Mouse (Mus musculus) heart, embryonic 14.5 days (tissue): ENCODE results near the gene Ctf1. TPM values are rescaled to one million over a fixed set of nuclear protein-coding genes. Genes with fewer than 3 reads are reported as not detected.

Experiments used
- ATAC-seq: fragments of 200-750 bp; cut with Nextera tagmentation; 2 replicates; pipeline ENCODE4 v1.8.0; 2017; ENCODE audit warnings: low read depth, moderate TSS enrichment; ENCODE audit not compliant: insufficient number of reproducible peaks, insufficient read depth, low FRiP score
- H3K27ac ChIP-seq, 2 experiments: fragments of 200-500 bp in 1 of 2; fragments of 300-500 bp in 1 of 2; sonication (generic) in 1 of 2; replicated peaks in 1 of 2; 2 replicates each; pipeline ENCODE4 v1.5.1; 2012 to 2014; ENCODE audit warnings: low read depth in 2 of 2, low read length in 2 of 2, control low read depth in 1 of 2, mild to moderate bottlenecking in 1 of 2, mixed read lengths in 1 of 2; ENCODE audit not compliant: control insufficient read depth in 1 of 2, insufficient read depth in 1 of 2
- H3K27me3 ChIP-seq: fragments of 300-500 bp; sonication (generic); 2 replicates; pipeline ENCODE4 v1.6.1; 2014; ENCODE audit warnings: mild to moderate bottlenecking, low read length, control low read depth; ENCODE audit not compliant: control insufficient read depth, insufficient read depth
- H3K36me3 ChIP-seq: fragments of 300-500 bp; sonication (generic); 2 replicates; pipeline ENCODE4 v1.6.1; 2014; ENCODE audit warnings: mild to moderate bottlenecking, control low read depth, low read length, mixed read lengths; ENCODE audit not compliant: control insufficient read depth, insufficient read depth
- H3K4me1 ChIP-seq, 2 experiments: fragments of 200-500 bp in 1 of 2; fragments of 300-500 bp in 1 of 2; sonication (generic) in 1 of 2; 2 replicates each; pipeline ENCODE4 v1.6.1; 2012 to 2014; ENCODE audit warnings: low read length in 2 of 2, control low read depth in 1 of 2, mixed read lengths in 1 of 2; ENCODE audit not compliant: control insufficient read depth in 2 of 2, insufficient read depth in 2 of 2
- H3K4me2 ChIP-seq: fragments of 300-500 bp; sonication (generic); 2 replicates; pipeline ENCODE4 v1.6.1; 2014; ENCODE audit warnings: mild to moderate bottlenecking, low read length
- H3K4me3 ChIP-seq, 2 experiments: fragments of 200-500 bp in 1 of 2; fragments of 300-500 bp in 1 of 2; sonication (generic) in 1 of 2; 2 replicates each; pipeline ENCODE4 v1.5.1; 2012 to 2014; ENCODE audit warnings: low read length in 2 of 2, mild to moderate bottlenecking in 2 of 2, control low read depth in 1 of 2, low read depth in 1 of 2, moderate library complexity in 1 of 2; ENCODE audit not compliant: control insufficient read depth in 1 of 2, insufficient read depth in 1 of 2
- H3K9ac ChIP-seq: fragments of 300-500 bp; sonication (generic); 2 replicates; pipeline ENCODE4 v1.6.1; 2014; ENCODE audit warnings: mild to moderate bottlenecking, low read length
- H3K9me3 ChIP-seq: fragments of 300-500 bp; sonication (generic); 2 replicates; pipeline ENCODE4 v1.6.1; 2016; ENCODE audit warnings: low read length, control low read depth; ENCODE audit not compliant: control insufficient read depth
- WGBS: fragments of 180-500 bp; shearing (Covaris S2); extraction: QIAGEN DNeasy Blood & Tissue Kit; methylation state at CpG from one replicate; pipeline ENCODE4 v1.1.7; 2014; 5-methylcytosine and 5-hydroxymethylcytosine counted together
- polyA plus RNA-seq: library from polyadenylated mRNA; unstranded; fragments of >200 nt; fragmentation: Nextera tagmentation; extraction: Ambion mirVana; gene quantifications from 2 replicates; pipeline ENCODE4 v1.2.1, GENCODE M21; 2014

The Ctf1 gene
- polyA plus RNA-seq, 1 experiment from 2014 or later = 5.6 TPM

- no peak overlapping the region for H3K27ac ChIP-seq
- ATAC-seq = peak; percentile 51
- H3K27me3 ChIP-seq = no peaks in the 10 kb centered on the region
- H3K9ac ChIP-seq = no peak overlapping the region
- H3K4me2 ChIP-seq = no peak overlapping the region
- H3K4me1 ChIP-seq = no peaks in the 10 kb centered on the region
- no peaks in the 10 kb centered on the region for H3K9me3 ChIP-seq
- no peak overlapping the region for H3K4me3 ChIP-seq
- no peaks in the 10 kb centered on the region for H3K36me3 ChIP-seq
- 2% methylated on average over 5 of the region's 5 CpGs for WGBS
Observed at GRCm38 (mm10) chr7:127674977-127675376, 37.6 kb upstream of the Ctf1 start.

DNA sequence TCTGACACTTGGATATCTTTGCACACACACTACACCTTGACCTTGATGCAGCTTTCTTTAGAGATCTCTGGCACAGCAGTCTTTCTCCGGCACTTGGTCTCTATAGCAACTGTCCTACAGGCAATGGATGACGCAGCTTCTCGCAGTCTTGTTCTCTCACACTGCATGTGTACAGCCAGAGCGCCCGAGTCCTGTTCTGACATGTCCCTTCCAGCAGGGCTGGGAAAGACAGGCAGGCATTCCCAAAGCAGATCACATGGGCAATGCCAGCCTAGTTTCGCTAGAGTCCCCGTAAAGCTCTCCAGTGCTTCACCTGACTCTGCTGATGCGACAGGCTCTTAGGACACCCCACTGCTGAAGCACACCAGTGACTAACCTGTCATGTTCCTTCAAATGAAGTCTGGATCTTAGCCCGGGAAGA, 37.1 kb upstream of the Ctf1 start:
- Histone ChIP-seq H3K4me3 (no peak overlapping the region), H3K4me1 (no peaks in the 10 kb centered on the region), H3K36me3 (no peaks in the 10 kb centered on the region), H3K27me3 (no peaks in the 10 kb centered on the region), H3K9ac (no peak overlapping the region), H3K27ac (no peak overlapping the region), H3K4me2 (no peak overlapping the region), H3K9me3 (no peaks in the 10 kb centered on the region)
- no peak for ATAC-seq
- 59% methylated on average over 9 of the region's 9 CpGs for WGBS

DNA sequence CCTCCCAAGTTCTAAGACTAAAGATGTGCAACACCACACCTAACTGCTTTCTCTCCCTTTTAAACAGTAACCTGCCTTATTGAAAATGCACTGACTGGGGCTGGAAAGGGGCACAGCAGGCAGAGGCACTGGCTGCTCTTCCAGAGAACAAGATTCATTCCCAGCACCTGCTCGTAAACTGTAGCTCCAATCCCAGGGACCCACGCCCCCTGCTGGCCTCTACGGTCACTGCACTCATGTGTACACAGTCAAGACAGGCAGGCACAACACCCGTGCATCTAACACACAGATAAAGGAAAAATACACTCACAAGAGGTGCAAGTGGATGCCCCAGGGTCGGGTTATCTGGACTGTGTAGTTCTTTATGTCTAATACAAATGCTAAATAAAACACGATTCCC, 35.5 kb upstream of the Ctf1 start:
- Histone ChIP-seq H3K9ac (no peak overlapping the region), H3K4me2 (no peak overlapping the region), H3K27ac (no peak overlapping the region), H3K27me3 (no peaks in the 10 kb centered on the region), H3K9me3 (no peaks in the 10 kb centered on the region), H3K36me3 (no peaks in the 10 kb centered on the region), H3K4me1 (peaks cover 3 to 4% of the 10 kb centered on the region in 2 experiments; a peak in 3 of 4 replicates), H3K4me3 (no peak overlapping the region)
- 68% methylated on average over 6 of the region's 6 CpGs for WGBS
- ATAC-seq = no peak

- Histone ChIP-seq H3K4me2 (no peak overlapping the region), H3K4me1 (peaks cover 7 to 8% of the 10 kb centered on the region in 2 experiments), H3K9me3 (no peaks in the 10 kb centered on the region), H3K36me3 (no peaks in the 10 kb centered on the region), H3K27ac (no peak overlapping the region), H3K4me3 (no peak overlapping the region), H3K27me3 (no peaks in the 10 kb centered on the region), H3K9ac (no peak overlapping the region)
- 90% methylated on average over 4 of the region's 4 CpGs for WGBS
- no peak for ATAC-seq
Observed at GRCm38 (mm10) chr7:127677609-127678008, 34.9 kb upstream of the Ctf1 start.

- Histone ChIP-seq H3K27ac (no peak overlapping the region), H3K4me1 (peaks cover 12 to 13% of the 10 kb centered on the region in 2 experiments), H3K27me3 (no peaks in the 10 kb centered on the region), H3K9ac (no peak overlapping the region), H3K9me3 (no peaks in the 10 kb centered on the region), H3K4me2 (no peak overlapping the region), H3K4me3 (no peak overlapping the region), H3K36me3 (no peaks in the 10 kb centered on the region)
- ATAC-seq = no peak
- WGBS = 88% methylated on average over 2 of the region's 2 CpGs
Observed at GRCm38 (mm10) chr7:127678811-127679210, 33.7 kb upstream of the Ctf1 start.

DNA sequence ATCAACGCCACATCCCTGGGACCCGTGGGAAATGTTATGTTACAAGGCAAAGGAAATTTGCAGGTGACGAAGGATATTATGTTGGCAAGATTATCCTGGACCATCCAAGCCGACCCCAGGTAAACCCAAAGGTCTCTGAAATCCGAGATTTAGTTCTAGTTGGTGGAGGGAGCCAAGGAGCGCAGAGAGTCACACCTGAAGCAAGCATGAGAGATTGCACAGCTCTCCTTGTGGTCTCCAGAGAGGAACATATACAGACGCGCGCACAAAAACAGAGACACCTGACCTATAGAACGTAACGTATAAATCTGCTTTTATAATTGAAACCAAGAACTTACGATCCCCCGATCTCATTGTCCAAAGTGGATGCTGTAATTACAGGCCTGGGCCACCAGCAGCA, 32.0 kb upstream of the Ctf1 start:
- no peaks in the 10 kb centered on the region for H3K27me3 ChIP-seq
- no peak overlapping the region for H3K9ac ChIP-seq
- no peaks in the 10 kb centered on the region for H3K9me3 ChIP-seq
- H3K4me3 ChIP-seq = no peak overlapping the region
- no peak overlapping the region for H3K4me2 ChIP-seq
- peaks cover 15 to 17% of the 10 kb centered on the region in 2 experiments for H3K4me1 ChIP-seq
- 91% methylated on average over 13 of the region's 13 CpGs for WGBS
- no peak overlapping the region for H3K27ac ChIP-seq
- ATAC-seq = no peak
- H3K36me3 ChIP-seq = no peaks in the 10 kb centered on the region

DNA sequence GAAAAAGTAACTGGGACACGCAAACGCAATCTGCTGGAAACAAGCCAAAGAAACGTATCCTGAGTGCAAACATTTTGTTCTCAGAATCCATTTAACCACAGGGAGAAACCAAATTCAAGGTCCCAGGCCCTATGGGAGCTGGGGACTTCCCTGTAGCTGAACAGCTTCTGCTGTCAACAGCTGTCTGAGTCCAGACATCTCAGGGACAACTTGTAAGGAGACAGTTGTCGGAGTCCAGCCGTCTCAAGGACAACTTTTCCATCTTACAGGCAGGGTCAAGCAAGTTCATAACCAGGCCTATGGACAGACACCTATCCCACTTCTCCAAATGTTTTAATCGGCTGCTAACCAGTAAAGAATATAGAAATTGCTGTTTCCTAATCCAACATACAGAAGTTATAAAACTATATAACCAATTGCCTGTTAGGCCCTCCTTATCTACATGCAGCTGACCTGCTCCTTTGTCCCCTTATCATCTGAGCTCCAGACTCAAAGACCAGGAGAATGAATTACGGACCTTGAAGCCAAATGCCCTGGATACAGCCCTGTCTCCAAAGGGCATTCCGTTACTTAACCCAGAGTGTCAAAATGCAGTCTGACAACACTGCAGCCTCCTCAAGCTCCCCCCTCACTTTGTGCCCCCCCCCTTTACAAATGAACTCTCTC, 30.5 kb upstream of the Ctf1 start:
- Histone ChIP-seq H3K4me3 (no peak overlapping the region), H3K27ac (no peak overlapping the region; a peak in 1 of 4 replicates), H3K9ac (no peak overlapping the region), H3K27me3 (no peaks in the 10 kb centered on the region), H3K36me3 (no peaks in the 10 kb centered on the region), H3K4me2 (no peak overlapping the region), H3K4me1 (peaks cover 21% of the 10 kb centered on the region in 2 experiments), H3K9me3 (no peaks in the 10 kb centered on the region)
- WGBS = 29% methylated on average over 8 of the region's 8 CpGs
- ATAC-seq = no peak
